Mouse (Mus musculus): ENCODE measurements around the gene Ptprt.

- TF ChIP-seq CTCF (IDR thresholded peaks at IDR 0.05; ENCODE audit: low read depth) (no peak), EP300 (IDR thresholded peaks at IDR 0.05; ENCODE audit: low read depth) (no peak)
Measured at GRCm38 (mm10) chr2:161481741-161482140, 1179.2 kb downstream of the Ptprt start.
